Mouse (Mus musculus) kidney, adult 8-10 months (tissue): ENCODE data around the gene Kirrel3.

ENCODE experiments used
- DNase-seq, 2 experiments: peaks; one replicate each; pipeline ENCODE4 v3.0.0; 2022

Kirrel3 gene

GRCm38 (mm10) chr9:34756055-34756454, 270.4 kb downstream of the Kirrel3 start:
- DNase-seq, result no peak

GRCm38 (mm10) chr9:34758925-34759324, 273.2 kb downstream of the Kirrel3 start:
- no peak for DNase-seq

DNA sequence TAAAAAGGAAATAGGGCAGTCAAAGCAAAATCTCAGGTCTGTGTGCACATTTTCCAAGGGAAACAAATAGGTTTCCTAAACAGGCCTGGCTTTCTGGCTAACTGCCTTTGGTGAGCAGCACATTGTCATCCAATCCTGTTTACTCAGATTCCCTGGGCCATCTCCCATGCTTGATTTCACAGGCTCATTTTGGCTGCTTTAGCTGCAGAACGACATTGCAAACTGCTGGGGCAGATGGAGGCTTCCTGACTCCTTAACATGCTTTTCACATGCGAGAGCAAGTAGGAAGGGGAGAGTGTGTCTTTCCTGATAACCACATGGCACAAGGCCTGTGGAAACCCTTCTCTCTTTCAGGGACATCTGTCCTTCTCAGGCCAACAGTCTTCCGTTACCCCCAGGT, 274.8 kb downstream of the Kirrel3 start:
- no peak for DNase-seq

GRCm38 (mm10) chr9:34766792-34767623, 281.3 kb downstream of the Kirrel3 start:
- DNase-seq, result no peak

- no peak for DNase-seq
Observed at GRCm38 (mm10) chr9:34768961-34769360, 283.3 kb downstream of the Kirrel3 start.

- DNase-seq, result no peak
Observed at GRCm38 (mm10) chr9:34770951-34771350, 285.3 kb downstream of the Kirrel3 start.

- no peak for DNase-seq
Observed at GRCm38 (mm10) chr9:34771401-34771800, 285.7 kb downstream of the Kirrel3 start.

DNA sequence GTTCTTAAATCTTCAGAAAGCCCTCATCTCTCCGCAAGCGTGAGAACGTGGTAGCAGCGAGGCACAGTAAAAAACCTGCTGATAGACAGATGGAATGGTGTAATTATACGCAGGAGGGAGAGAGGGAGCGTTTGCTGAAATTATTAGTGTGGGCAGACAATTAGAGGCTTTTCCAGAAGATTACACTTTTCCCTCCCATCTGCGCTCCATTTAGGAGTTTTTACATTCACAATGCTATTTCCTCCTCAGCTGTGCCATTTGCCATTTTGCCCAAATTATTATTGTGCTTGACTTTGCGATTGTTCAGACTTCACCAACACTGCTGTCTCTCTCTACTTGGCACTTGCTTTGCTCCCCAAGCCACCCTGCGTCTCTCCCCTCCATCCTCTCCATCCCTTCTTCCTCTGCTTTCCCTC, 286.3 kb downstream of the Kirrel3 start:
- DNase-seq, result no peak

- DNase-seq, result no peak
Observed at GRCm38 (mm10) chr9:34781356-34781755, 295.7 kb downstream of the Kirrel3 start.

GRCm38 (mm10) chr9:34787915-34788314, 302.2 kb downstream of the Kirrel3 start:
- DNase-seq, result no peak

- no peak for DNase-seq
Observed at GRCm38 (mm10) chr9:34795226-34795625, 309.5 kb downstream of the Kirrel3 start.

- no peak for DNase-seq
Observed at GRCm38 (mm10) chr9:34797688-34798339, 312.1 kb downstream of the Kirrel3 start.

GRCm38 (mm10) chr9:34801662-34802061, 316.0 kb downstream of the Kirrel3 start:
- DNase-seq, result no peak

- no peak for DNase-seq
Observed at GRCm38 (mm10) chr9:34806854-34807253, 321.2 kb downstream of the Kirrel3 start.

- DNase-seq, result no peak
Observed at GRCm38 (mm10) chr9:34809993-34810513, 324.4 kb downstream of the Kirrel3 start.

DNA sequence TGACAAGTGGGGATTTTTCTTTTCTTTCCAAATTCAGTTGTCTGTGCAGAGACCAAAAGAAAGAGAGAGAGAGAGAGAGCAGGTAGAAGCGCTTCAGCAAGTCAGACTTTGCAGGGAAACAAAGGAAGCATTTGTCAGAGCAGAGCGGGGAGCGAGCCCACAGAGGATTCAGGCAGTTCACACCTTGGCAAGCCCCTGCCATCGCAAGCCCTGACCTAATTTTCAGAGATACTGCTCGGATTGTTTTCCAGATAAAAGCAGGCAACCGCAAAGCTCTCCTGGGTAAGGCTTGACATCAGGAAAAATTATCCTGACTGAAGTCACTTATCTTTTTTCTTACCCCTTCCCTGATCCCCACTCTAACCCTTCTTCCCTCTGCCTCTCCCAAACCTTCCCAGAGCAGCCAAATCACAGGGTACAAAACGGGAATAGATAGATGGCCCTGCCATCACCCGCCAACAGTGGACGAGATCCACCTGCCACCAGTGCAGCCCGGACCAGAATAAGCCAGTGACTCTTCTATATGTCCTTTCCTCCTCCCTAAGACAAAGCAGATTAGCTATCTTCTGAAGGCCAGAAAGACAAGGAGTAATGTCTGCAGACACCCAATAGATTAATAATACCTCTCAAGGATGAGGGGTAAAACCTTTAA, 332.8 kb downstream of the Kirrel3 start:
- no peak for DNase-seq

GRCm38 (mm10) chr9:34824358-34825088, 338.8 kb downstream of the Kirrel3 start:
- no peak for DNase-seq

DNA sequence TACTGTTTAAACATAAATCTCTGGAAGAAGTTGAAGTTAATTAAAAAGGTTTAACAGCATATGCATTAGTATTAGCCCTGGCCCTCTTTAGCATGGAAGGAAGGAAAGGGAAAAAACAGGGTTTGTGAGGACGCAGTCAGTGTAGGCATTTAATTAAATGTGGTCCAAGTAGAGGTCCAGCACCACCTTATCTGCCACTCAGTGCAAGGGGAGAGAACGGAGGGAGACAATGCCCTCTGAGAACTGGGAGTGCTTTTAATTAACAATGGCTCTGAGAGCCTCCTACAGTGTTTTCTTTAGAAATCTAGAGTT, 339.4 kb downstream of the Kirrel3 start:
- DNase-seq, result no peak

GRCm38 (mm10) chr9:34825402-34826008, 339.8 kb downstream of the Kirrel3 start:
- no peak for DNase-seq

DNA sequence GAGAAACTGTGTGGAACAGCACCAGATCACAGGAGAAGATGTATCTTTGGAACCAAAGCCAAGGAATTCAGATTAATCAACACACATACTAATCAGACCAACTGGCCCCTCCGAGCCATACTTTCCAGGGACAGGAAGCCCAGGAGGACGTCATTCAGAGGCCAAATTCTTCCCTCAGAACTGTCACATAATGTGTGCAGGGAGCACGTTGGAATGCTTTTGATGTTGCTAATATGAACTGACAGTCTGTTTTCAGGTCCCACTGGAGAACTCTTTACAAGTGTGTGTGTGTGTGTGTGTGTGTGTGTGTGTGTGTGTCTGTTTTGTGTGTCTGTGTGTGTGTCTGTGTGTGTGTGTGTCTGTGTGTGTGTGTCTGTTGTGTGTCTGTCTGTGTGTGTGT, 345.0 kb downstream of the Kirrel3 start:
- DNase-seq, result no peak

GRCm38 (mm10) chr9:34836801-34837200, 351.1 kb downstream of the Kirrel3 start:
- DNase-seq, result no peak

- peak in 1 of 2 experiments; percentile 3 for DNase-seq
Observed at GRCm38 (mm10) chr9:34837700-34838462, 352.2 kb downstream of the Kirrel3 start.
